Mouse (Mus musculus): Measurements from ENCODE around the gene Alk. TPM values are rescaled to one million over a fixed set of nuclear protein-coding genes. Genes with fewer than 3 reads are reported as not detected.

Gene Alk
- polyA plus RNA-seq, 1 experiment: not detected

- H3K36me3 ChIP-seq (ENCODE audit: control insufficient read depth, insufficient read depth, low read length, poor library complexity, severe bottlenecking): no peaks in the 10 kb centered on the region
- no peak overlapping the region for H3K27ac ChIP-seq (ENCODE audit: insufficient read depth, low read length)
- H3K27me3 ChIP-seq (ENCODE audit: control insufficient read depth, insufficient read depth, low read length, poor library complexity, severe bottlenecking): no peaks in the 10 kb centered on the region
- no peaks in the 10 kb centered on the region for H3K9me3 ChIP-seq (replicated peaks; ENCODE audit: control insufficient read depth, insufficient read depth, low read length, poor library complexity, severe bottlenecking)
- no peak overlapping the region for H3K9ac ChIP-seq (ENCODE audit: low read depth, poor library complexity, severe bottlenecking)
- no peak for TF ChIP-seq CTCF (IDR thresholded peaks at IDR 0.05; ENCODE audit: low read depth, low read length)
- no peak overlapping the region for H3K4me3 ChIP-seq (ENCODE audit: low read depth, low read length)
- H3K4me1 ChIP-seq (ENCODE audit: control insufficient read depth, insufficient read depth, low read length): no peaks in the 10 kb centered on the region
Observed at GRCm38 (mm10) chr17:71823622-71824306, 780.7 kb downstream of the Alk start.

Other genes starting within 250 kb of the Alk start
- 30.6 and 34.8 TPM in 2 replicates for gene Ypel5, start 231.8 kb upstream of the Alk start, polyA plus RNA-seq (2011; ENCODE audit: insufficient read depth, insufficient read length, low read depth, missing spikeins)